12 mouse cellular contexts compared by ENCODE assay signal in the genomic region with DNA sequence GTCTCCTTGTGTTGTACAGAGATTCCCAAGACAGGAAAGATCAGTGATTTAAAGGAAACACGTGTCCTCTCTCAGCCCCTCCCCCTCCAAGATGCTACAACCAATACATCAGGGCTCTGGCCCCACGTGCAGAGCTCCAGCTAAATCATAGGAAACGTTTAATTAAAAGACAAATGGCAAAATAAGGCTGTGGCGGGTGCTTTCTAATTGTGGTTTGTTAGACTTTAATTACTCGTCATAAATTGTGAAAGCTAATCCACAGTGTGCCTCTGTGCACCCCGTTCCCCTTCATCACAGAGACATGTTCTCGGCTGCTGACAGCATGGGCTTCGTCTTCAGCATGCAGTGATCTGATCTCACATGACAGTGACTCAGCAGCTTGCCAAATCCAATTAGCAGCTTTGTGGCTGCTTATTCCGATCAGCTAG.
A peak's percentile ranks its signal among the peaks of the same experiment; 100 is the strongest.
DNase-seq lines count a peak whose midpoint lies in the region; ATAC-seq lines count a peak whose summit lies in the region.
"Had no signal": no experiment of that assay in that cellular context is flagged by ENCODE, and none has a peak within 500 bp of the region (broad histone marks: within the 10 kb centered on the region; RNA-seq: fewer than 3 reads in every experiment).

No protein-coding gene starts in this region.

- WGBS in hindbrain, embryonic 11.5 days = 68% methylated on average over 9 of the region's 9 CpGs
- 65% methylated on average over 9 of the region's 9 CpGs for WGBS in hindbrain, embryonic 10.5 days
- WGBS in forebrain, embryonic 14.5 days = 17% methylated on average over 9 of the region's 9 CpGs
- WGBS in midbrain, embryonic 10.5 days = 58% methylated on average over 9 of the region's 9 CpGs

- H3K9ac ChIP-seq in hindbrain, embryonic 11.5 days (ENCODE audit: low read depth, low read length) = no peak overlapping the region
- H3K9ac ChIP-seq in forebrain, embryonic 14.5 days (ENCODE audit: low read length) = no peak overlapping the region

- no peaks in the 10 kb centered on the region for H3K27me3 ChIP-seq in hindbrain, embryonic 11.5 days (ENCODE audit: control insufficient read depth, insufficient read depth, low read length)
- H3K27me3 ChIP-seq in hindbrain, embryonic 10.5 days (ENCODE audit: insufficient read depth, poor library complexity, severe bottlenecking) = no peaks in the 10 kb centered on the region
- no peaks in the 10 kb centered on the region for H3K27me3 ChIP-seq in forebrain, embryonic 14.5 days (replicated peaks; ENCODE audit: control insufficient read depth, insufficient read depth, low read length)
- H3K27me3 ChIP-seq in midbrain, embryonic 10.5 days (ENCODE audit: low read depth, poor library complexity, severe bottlenecking) = no peaks in the 10 kb centered on the region

- H3K36me3 ChIP-seq in hindbrain, embryonic 11.5 days (ENCODE audit: control insufficient read depth, insufficient read depth, low read length) = no peaks in the 10 kb centered on the region
- H3K36me3 ChIP-seq in hindbrain, embryonic 10.5 days = no peaks in the 10 kb centered on the region
- no peaks in the 10 kb centered on the region for H3K36me3 ChIP-seq in forebrain, embryonic 14.5 days (ENCODE audit: control insufficient read depth, insufficient read depth, low read length)
- H3K36me3 ChIP-seq in midbrain, embryonic 10.5 days = no peaks in the 10 kb centered on the region

- H3K4me3 ChIP-seq in hindbrain, embryonic 11.5 days (ENCODE audit: low read depth, low read length) = no peak overlapping the region
- no peak overlapping the region for H3K4me3 ChIP-seq in hindbrain, embryonic 10.5 days
- no peak overlapping the region for H3K4me3 ChIP-seq in forebrain, embryonic 14.5 days (ENCODE audit: low read depth, low read length)
- no peak overlapping the region for H3K4me3 ChIP-seq in midbrain, embryonic 10.5 days
- H3K4me3 ChIP-seq: gastrocnemius, adult 2 months had no signal

- H3K4me1 ChIP-seq in hindbrain, embryonic 11.5 days (replicated peaks; ENCODE audit: control insufficient read depth, insufficient read depth, low read length) = no peaks in the 10 kb centered on the region
- peaks cover 3% of the 10 kb centered on the region; the same call in 1 of the 2 replicates for H3K4me1 ChIP-seq in hindbrain, embryonic 10.5 days (replicated peaks)
- no peaks in the 10 kb centered on the region for H3K4me1 ChIP-seq in forebrain, embryonic 14.5 days (ENCODE audit: control insufficient read depth, insufficient read depth, low read length)
- peaks cover 28% of the 10 kb centered on the region for H3K4me1 ChIP-seq in midbrain, embryonic 10.5 days

- intact Hi-C loops in heart, postnatal 36 days (cut with DNase I) = no loop called here

- ATAC-seq in hindbrain, embryonic 11.5 days (ENCODE audit: low FRiP score) = no peak
- peak; percentile 91 for ATAC-seq in forebrain, embryonic 14.5 days

- peak; percentile 20 for DNase-seq in hindbrain, embryonic 11.5 days (ENCODE audit: low spot score)
- no peak for DNase-seq in hindbrain, embryonic 10.5 days (ENCODE audit: low spot score)
- DNase-seq in Muller cell, postnatal 12 days (ENCODE audit: inconsistent ontology term) = peak; percentile 87
- DNase-seq in forebrain, embryonic 14.5 days (ENCODE audit: low spot score) = peak; percentile 85
- peak; percentile 47 for DNase-seq in midbrain, embryonic 10.5 days (ENCODE audit: low spot score)
- no peak for DNase-seq in testis, postnatal 14 days (ENCODE audit: low spot score)
- DNase-seq in heart, adult 18-20 months = no peak
- no peak for DNase-seq in heart, postnatal 36 days
- DNase-seq: adrenal gland, adult 2 months; cerebellum, postnatal 36 days; gastrocnemius, adult 2 months had no signal

- no peaks in the 10 kb centered on the region for H3K9me3 ChIP-seq in hindbrain, embryonic 11.5 days (ENCODE audit: control insufficient read depth, low read length)
- no peaks in the 10 kb centered on the region for H3K9me3 ChIP-seq in hindbrain, embryonic 10.5 days
- no peaks in the 10 kb centered on the region for H3K9me3 ChIP-seq in forebrain, embryonic 14.5 days (replicated peaks; ENCODE audit: control insufficient read depth, low read length)
- H3K9me3 ChIP-seq in midbrain, embryonic 10.5 days (replicated peaks) = no peaks in the 10 kb centered on the region

- no peak overlapping the region for H3K4me2 ChIP-seq in hindbrain, embryonic 11.5 days (replicated peaks; ENCODE audit: low read depth, low read length)
- H3K4me2 ChIP-seq in forebrain, embryonic 14.5 days (ENCODE audit: low read length) = no peak overlapping the region

- H3K27ac ChIP-seq in hindbrain, embryonic 11.5 days (ENCODE audit: low read depth, low read length) = no peak overlapping the region
- no peak overlapping the region for H3K27ac ChIP-seq in hindbrain, embryonic 10.5 days
- no peak overlapping the region for H3K27ac ChIP-seq in forebrain, embryonic 14.5 days (ENCODE audit: low read depth, low read length)
- no peak overlapping the region for H3K27ac ChIP-seq in midbrain, embryonic 10.5 days (replicated peaks)
- H3K27ac ChIP-seq: gastrocnemius, adult 2 months; stomach, postnatal 0 days had no signal

Comparison
In these comparisons a context has a peak if more than half of its experiments do, and no peak if none do; other contexts are left out.
1. DNase-seq: peak in hindbrain, embryonic 11.5 days (single experiment), Muller cell, postnatal 12 days (single experiment), forebrain, embryonic 14.5 days (single experiment) and midbrain, embryonic 10.5 days (single experiment); none in hindbrain, embryonic 10.5 days (single experiment), testis, postnatal 14 days (single experiment), heart, adult 18-20 months (0 of 2) and heart, postnatal 36 days (0 of 2).